Mouse (Mus musculus) kidney, adult 8-10 months (tissue): ENCODE measurements around the gene Pip5k1b.

Source experiments
- DNase-seq, 2 experiments: peaks; one replicate each; pipeline ENCODE4 v3.0.0; 2022

Pip5k1b gene

DNA sequence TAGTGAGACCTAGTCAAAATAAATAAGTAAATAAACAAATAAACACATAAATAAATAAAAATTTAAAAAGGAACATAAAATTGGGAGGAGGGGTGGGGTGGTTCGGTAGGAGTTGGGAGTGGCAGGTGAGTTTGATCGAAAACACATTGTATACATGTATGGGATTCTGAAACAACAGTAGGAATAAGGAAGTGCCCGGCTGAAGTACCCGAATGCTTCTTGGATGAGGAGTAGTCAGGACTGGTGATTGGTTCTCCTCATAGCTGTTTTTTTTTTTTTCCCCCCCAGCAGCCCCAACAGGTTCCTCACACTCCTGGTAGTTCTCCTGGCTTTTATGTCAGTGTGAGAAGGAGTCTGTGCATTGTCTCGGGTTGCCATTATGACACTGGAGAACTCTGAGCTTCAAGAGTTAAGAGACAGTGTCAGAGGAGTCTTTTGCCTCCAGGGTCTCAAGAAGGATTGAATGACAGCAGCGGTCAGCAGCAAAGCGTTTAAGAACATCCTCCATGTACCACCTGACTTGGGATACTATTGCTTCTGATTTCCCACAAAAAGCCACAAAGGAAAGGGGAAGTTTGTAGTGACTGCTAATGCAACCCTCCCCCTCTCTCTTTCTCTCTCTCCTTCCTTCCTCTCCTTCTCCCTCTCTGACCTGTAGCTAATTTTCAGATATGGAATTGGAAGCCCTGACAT is 274.2 kb downstream of the Pip5k1b start:
- DNase-seq, result no peak

DNA sequence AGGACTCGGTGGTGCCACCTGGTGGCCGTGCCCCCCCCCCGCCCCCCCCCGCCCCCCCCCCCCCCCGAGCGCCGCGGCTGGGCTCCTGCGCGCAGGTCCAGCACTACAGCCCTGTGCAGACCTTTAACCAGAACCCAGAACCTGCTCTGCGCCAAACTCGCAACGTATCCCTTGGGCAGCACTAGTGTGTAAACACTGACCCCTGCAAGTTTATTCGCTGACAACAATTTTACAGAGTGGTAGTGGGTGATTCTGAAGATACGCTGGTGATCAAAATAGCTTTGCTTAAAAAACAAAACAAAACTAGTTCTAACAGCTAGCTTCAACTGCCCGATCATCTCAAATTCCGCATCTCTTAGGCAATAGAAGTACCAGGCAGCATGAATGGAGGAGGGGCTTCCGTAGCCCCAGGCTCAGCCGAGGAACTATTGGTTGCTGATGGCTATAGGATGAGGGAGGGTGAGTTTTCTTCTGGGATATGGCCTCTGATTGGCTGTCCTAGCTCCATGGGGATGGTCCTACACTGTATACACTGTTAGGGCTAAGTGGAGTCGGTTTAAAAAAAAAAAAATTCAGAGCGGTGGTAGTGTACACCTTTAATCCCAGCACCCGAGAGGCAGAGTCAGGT is 275.0 kb downstream of the Pip5k1b start, which contains the start of gene Fxn:
TSS of gene Fxn (minus strand) at position 5 of the 628 bp plus-strand sequence.
- no peak for DNase-seq

DNA sequence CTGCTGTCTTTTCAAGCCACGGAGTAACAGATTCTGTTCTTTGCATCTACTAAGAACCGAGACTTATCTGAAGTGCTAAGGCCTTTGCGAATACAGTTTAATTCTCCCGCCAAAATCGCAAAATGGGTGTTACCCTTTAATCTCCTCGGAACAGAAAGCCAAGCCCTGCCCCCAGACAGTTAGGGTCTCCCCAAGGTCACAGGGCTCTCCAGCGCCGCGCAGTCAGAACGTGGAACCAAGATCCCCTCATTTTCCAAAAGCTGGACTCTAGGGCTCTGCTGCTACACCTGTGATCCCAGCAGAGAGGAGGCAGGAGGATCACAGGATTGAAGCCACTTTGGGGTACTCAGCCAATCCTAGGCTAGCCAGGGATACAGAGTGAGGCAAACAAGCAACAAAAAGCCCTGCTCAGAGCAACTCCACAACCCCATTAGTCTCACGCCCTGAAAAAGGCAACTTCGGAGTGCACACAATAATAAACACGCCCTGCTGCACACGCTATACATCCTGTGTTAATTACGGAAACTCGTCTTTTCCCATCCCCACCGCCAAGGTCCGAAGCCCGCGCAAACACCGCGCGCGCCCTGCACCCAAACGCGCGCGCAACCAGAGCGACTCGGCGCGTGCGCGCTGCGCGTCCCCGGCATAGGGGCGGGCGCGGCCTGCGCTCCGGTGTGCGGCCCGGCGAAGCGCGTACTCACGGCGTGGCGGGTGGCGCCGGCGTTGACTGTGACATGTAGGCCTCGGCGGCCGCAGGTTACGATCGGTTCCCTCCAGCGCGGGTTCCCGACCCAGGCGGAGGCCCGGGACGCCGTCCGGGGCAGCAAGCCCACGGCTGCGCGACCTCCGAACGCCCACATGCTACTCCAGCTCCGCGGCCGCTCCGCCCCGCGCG is 275.7 kb downstream of the Pip5k1b start:
- DNase-seq, result peak; percentile 71 to 76

DNA sequence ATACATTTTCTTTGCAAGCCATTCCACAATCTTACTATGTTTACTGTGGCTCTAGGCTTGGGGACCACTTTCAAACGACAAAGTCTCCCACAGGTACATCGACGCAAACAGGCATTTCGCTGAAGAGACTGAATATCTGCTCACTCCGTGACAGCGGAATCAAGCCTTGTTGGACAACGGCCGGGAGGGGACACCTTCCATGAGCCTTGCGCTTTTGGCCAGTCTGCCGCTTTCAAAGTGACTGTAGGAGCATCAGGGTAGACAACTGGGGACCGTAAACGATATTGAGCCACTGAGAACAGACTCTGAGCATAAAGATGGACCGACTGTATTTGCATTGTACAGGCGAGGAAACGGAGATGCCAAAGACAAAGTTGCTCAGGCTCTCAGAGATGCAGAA is 276.8 kb downstream of the Pip5k1b start:
- DNase-seq, result no peak

DNA sequence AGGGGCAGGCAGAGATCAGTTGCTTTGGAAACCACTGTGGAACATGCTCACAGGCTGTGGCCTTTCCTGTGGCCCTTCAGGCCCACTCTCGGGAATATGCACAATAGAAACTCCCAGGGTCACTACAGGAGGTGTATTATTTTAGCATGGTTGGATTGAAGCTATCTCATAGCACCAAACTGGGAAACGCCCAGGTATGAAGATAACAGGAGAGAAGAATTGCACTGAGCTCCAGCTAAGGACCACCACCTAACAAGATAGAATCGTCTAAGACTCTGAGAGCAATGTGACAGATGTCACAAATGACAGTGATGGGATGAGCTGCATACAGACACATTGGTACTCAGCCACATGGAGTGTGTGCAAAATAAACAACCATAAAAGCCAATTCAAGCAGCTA is 281.4 kb downstream of the Pip5k1b start:
- DNase-seq, result no peak

DNA sequence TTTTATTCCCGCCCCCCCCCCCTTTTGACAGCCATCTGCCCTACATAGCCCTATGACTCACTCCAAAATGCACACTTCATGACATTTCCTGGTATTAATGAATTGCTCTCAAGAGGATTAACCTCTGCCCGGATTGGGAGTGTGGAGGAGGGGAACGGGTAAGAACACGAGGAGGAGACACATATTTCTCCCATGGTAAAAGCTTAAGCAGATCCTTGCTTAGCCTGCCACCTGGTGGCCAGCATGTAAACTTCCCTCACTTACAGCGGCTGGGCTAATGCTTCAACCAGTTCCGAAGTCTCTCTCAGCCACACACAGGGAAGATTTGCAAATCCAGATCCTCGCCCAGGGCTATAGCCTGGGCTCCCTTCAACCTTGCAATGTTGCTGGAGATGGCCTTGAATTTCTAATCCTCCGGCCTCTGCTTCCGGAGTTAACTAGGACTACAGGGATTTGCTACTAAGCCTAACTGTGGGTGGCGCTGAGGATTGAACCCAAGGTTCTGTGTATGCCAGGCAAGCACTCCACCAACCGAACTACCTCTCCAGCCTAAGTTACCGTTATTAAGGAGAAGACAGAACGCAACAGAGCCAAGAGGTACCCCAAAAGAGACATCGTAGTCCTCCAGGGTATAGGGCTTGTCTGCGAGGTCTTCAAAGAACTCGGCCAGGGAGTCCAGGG is 283.8 kb downstream of the Pip5k1b start:
- DNase-seq, result peak; percentile 86 to 91

DNA sequence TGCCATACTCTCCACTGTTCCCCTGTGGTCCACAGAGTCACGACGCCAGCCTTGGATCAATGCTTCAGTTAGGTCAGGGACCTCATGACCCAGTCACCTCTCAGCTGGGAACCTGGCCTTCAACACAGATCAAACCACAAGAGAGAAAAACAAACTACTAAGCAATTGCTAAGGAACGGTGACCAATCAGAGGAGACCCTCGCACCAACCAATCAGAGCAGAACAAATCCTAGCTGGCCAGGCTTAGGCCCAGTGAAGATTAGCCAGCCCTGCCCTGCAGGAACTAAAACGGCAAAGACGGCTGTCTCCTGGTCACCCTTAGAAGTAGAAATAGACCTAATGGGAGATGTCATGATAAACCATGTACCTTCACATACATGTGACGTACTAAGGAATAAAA is 284.3 kb downstream of the Pip5k1b start:
- peak; percentile 76 to 84 for DNase-seq

DNA sequence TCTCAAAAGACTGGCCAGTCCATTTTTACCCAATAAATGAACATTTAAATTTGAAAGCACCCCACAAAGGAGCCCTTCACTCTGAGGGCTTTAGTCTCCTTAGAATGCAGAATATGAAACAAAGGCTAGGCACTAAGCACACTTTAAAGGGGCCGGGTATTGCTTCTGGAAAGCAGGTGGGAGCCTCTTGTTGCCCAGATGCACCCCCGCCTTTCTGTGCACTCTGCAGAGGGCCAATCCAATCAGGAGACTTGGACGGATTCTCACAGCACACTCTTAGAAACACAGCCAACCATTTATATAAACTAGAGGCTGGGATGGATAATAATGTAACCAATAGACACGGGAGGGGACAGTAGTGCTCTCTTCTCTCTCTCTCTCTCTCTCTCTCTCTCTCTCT is 287.1 kb downstream of the Pip5k1b start:
- DNase-seq, result no peak

DNA sequence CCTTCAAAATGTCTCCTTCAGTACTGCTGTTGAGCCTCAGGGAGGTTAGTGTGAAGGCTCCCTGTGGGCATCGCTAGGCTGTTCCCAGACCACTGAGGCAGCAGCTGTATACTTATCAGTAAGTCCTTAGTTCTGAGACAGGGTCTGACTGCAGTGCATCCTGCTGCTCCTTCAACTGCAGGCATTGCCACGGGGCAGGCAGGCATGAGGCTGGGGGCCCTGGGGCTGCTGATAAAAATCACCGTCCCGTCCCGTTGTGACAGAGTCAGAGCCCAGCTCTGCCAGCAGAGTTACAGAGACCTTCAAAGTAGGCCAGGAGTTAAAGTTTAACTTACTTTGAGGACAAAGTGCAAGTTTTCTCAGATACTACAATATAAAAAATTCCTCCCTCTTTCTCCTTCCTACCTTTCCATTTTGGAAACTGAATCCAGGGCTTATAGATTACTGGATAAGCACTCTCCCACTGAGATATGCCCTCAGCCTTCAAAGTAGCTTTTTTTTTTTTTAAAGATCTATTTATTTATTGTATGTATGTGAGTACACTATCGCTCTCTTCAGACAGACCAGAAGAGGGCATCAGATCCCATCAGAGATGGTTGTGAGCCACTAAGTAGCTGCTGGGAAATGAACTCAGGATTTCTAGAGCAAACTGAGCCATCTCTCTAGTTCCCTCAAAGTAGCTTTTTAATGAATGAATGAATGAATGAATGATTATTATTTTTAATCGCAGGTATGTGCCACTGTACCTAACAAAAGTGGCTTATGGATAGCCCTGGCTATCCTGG is 289.4 kb downstream of the Pip5k1b start:
- DNase-seq, result peak; percentile 72 to 76

DNA sequence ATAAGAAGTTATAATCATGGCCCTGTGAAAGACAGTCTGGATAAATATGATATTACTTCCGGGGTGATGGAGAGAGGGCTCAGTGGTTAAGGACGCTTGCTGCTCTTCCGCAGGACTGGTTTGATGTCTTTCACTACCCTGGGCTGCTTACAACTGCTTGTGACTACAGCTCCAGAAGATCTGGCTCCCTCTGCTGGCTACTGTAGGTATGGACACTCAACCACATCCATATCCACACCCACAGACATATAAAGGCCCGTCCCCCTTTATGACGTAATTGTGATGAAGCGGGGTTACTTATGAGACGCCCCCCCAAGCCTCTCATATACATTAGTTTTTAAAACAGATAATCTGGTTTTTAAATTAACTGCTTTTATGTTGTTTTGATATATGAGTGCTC is 290.7 kb downstream of the Pip5k1b start:
- peak; percentile 83 to 91 for DNase-seq

DNA sequence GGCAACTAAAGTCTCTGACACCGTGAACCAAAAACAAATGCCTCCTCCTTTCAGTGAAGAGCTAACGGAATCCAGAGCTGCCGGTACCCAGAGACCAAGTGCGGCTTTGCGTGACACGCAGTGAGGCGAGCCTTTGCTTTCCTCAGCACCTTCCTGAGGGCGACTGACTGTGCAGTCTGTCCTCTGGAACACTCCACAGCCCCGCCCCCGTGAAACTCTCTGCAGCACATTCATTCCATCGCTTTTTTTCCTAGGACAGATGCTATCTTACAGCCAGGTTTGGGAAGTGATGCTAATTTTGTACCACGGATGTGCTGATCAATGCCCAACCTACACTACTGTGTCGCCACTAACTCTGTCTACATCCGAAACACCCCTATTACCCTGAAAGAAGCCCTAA is 292.9 kb downstream of the Pip5k1b start:
- DNase-seq, result peak; percentile 67 to 70

DNA sequence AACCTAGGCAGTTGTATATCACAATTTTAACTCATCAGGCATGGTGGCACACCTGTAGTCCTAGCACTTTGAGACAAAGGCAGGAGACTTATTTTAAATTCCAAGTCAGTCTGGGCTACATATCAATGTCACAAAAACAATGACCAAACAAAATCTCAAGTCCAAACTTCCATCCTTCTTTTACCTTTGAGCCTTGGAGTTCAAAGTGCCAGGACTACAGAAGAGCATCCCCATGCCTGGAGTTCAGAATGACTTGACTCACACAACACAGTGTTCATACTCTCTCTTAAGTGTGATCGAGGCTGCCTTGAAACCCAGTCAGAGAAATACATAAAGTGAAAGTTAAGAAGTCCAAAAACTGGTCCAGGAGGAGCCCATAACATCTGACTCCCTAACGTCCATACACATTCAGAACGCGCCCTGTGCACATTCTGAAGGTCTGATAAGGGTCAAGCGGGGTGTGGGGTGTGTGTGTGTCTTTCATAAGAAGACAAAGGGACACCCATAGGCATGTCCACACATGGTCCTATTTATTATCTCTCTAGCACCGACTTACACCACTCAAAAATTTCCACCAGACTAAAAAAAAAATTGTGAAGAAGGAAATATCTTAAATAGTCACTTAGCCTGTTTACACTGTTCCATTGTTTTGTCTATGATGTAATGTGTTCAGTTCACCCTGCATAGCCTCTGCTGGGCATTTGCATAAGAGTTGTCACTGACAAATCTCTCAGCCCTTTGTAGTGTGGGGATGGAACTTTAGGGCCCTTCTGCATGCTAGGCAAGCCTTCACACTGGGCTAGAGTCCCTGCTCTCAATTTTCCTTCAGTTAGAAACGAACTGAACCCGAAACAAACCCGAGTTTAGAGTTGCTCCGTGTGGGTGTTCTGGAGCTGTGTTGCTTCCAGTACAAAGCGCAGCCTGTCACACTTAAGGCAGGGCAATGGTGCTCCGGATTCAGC is 296.0 kb downstream of the Pip5k1b start:
- peak in 1 of 2 experiments; percentile 41 for DNase-seq

DNA sequence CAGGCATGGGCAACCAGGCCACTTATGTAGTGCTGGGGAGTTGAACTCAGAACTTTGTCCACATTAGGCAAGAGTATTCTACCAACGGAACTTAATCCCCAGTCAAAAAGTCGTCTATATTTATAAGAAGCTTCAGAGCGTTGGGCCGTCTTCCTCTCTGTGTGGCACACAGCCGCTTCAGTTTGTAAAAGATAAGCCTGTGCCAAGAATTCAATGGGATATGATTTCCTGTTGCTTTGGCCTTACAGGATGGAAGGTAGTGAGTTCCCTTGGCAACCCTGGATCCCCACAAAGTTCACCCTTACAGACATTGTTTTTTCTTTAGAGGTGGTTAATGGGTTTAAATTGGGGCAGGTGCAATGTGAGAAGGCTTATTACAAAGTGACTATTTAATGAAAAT is 297.3 kb downstream of the Pip5k1b start:
- DNase-seq, result no peak

DNA sequence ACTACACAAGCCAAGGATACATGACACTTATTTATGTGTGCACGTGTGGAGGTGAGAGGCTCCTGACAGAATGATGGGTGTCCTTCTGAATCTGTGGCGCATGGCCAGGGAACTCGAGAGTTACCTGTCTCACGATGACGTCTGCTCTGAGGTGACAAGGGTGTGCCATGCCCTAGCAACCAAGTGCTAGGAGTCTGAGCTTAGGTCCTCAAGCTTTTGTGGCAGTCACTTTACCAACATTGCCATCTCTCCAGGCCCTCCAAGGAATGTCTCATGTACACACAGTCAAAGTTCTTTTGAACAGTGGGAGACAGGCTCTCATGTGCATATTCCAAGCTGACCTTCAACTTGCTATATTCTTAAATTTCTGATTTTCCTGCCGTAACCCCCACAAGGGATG is 297.7 kb downstream of the Pip5k1b start:
- no peak for DNase-seq

DNA sequence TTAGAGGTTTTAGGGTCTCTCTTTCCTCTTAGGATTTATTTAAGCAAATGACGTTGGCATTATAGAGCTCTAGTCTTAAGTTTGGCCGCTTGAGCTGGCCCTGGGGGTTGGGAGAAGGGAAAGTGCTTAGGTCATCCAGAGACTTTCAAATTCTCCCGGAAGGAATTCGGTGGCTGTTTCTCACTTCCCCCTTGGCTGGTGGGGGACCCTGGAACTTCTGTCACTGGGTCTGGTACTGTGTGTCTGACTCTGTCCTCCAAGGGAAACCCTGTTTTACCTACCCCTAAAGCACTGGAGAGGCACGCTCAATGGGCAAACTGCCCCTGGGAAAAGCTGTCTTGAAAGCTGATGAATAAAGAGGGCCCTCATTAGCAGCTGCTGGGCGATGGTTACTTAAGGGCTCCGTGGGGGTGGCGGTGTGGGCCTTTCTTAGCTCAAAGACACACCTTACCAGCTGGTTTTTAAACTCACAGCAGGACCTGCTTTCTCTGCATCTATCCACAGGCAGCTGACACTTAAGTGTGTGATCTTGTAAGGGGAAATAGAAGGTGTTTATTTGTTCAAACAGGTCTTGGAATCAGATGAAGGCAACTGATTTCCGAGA is 301.9 kb downstream of the Pip5k1b start:
- no peak for DNase-seq

DNA sequence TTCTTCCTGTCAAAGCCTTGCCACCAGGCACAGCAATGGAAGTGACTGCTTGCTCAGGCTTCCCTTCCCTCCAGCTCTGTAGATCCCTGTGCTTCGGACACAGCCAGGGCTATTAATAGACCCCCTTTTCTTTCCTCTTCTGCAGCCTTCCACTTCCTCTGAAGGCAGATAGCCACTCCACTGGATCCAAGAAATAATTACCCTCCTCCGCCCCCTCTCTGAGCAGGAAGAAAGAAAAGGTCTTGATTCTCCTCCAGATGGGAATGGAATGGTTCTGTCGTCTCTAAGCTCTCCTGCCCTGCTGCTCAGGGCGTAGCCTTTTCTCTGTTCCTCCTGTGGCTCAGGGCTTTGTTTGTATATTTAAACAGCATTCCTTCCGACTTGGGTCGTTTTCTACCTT is 303.8 kb downstream of the Pip5k1b start:
- no peak for DNase-seq
